Mouse (Mus musculus) fibroblast of lung, adult 2 months (primary cell): ENCODE data around the gene Mpdu1.
"Not testable (repeated sequence)": the region's sequence is repeated elsewhere in the genome, so short reads cannot be mapped to it uniquely, and the experiment has no call there.

Experiments used
- DNase-seq: peaks from one replicate; pipeline ENCODE4 v3.0.0-alpha.2; 2011; ENCODE audit warnings: low read depth

The Mpdu1 gene

DNA sequence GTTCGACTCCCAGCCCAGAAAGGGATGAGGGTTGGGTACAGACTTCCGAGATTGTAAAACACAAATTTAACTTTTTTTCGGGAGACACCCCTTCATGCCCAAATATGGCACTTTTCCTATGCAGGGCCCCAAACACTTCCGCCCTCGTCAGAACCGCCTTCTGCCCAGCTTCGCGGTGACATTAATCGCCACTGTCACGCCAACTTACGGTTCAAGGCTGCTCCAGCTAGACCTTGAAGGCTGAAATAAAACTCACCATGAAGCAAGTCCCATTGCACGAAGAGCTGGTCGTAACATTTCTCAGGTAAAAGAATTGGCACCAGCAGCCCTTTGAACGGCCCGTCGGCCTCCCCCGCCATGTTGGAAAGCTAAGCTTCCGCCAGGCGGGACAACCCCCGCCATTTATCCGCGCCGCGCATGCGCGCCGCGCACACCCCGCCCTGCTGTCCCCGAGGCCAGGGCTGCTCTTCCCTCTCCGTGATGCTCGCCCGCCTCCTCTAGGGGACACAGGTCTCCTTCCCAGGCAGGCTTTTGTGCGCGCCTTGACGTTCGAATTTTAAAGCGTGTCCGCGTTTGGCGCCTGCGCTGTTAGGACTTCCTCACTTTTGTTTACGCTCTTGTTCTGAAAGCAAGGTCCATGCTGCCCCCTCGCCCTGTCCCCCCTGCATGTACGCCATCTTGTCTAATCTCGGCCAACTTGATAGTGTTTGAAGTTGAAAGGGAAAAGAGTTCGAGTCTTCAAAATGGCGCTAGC, at the start of gene Mpdu1:
Mpdu1 (minus strand) TSS at position 430 of the 754 bp plus-strand sequence.
- DNase-seq: peak; percentile 87

DNA sequence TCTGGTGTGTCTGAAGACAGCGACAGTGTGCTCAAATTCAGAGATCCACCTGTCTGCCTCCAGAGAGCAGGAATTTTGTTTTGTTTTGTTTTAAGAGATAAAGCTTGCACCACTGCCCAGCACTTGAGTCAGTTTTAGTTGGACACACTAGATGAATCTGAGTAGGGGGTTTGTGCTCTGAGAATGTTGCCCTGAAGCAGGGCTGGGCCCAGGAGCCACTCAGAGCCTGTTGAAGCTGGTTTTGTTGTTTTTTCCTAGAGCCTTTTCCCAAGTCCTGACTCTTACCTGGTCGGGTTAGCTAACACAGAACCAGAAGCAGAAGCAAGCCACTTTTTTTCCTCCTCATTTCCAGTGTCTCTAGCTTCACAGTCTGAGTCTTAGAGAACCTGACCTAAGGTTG, 48.6 kb upstream of the Mpdu1 start:
- DNase-seq: no peak

DNA sequence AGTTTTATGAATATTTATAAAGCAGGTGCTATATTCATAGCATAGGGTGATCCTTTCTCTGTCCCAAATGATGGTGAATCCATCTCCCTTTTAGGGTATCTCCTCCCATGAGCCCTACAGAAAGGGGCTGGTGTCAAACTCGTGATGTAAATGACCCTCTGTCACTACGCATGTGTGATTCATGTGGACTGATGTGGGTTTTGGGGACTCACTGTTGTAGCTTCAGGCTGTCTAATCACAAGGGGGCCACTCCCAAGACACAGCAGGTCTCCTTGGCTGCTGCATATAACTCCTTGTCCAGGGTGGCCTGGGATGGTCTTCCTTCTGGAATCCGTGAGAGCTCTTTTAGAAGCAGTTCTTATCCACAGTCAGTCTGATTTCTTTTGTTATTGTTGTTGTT, 48.0 kb upstream of the Mpdu1 start:
- DNase-seq: no peak

DNA sequence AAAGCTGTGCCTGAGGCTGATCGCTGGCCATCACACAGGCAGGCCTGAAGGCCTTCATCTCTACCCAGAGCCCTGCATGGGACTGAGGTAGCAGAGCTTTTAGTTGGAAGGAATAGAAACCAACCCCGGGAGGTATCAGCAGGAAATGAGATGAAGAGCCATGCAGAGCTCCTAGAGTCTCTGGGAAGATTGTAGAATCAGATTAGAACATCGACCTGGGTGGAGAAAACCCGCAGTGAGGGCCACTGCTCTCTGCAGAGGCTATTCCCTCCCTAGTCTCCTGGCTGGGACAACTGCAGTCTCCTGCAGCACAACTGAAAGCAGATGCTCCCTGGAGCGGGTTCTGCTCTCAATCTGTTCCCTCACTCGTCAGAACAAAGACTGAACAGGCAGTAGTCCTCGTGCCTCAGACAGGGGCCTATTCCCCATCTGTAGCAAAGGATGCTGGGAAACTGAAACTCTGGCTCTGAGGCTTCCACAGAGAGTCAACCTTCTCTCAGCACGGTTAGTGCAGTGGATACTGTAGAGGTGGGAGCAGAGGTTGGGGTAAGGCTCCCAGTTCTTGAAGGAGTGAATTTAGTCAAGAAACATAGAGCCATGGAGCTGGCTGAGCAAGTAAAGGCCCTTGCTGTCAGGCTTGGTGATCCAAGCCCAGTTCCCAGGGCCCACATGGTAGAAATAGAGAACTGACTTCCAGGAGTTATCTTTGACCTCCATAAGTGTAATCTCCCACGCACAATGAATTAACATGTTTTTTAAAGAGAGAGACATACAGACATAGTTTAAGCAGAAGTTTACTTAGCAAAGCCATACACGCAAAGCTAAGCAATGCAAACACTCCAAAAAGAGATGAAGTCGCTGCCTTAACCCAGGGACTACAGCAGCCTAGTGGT, 47.4 kb upstream of the Mpdu1 start:
- DNase-seq: no peak

DNA sequence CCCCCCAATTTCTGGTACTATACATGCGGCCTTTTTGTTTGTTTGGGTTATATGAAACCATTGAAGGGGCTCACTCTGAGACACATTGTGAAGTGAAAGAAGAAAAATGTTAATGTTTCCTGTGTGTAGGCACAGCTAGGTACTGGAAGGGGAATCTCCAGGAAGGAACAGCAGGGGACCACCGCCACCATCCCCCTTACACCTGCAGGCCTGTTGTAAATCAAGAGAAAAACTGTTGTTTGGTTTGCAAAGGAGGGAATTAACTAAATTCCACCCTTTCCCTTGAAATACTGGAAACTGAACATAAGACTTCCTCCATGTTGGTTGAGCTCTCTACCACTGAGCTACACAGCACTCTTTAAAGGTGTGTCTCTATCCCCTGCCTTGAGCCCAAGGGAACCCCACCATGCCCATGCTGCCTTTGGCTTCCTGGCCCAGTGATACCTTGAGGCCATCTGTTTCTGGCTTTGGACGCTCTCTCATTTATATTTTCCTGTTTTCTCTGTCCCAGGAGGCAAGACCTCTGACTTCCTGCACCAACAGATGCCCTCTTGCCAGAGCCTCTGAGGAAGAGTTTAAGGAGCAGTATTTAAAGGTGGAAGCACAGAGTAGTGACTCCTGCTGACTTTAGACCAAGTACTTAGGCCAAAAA, 46.3 kb upstream of the Mpdu1 start:
- DNase-seq: no peak

DNA sequence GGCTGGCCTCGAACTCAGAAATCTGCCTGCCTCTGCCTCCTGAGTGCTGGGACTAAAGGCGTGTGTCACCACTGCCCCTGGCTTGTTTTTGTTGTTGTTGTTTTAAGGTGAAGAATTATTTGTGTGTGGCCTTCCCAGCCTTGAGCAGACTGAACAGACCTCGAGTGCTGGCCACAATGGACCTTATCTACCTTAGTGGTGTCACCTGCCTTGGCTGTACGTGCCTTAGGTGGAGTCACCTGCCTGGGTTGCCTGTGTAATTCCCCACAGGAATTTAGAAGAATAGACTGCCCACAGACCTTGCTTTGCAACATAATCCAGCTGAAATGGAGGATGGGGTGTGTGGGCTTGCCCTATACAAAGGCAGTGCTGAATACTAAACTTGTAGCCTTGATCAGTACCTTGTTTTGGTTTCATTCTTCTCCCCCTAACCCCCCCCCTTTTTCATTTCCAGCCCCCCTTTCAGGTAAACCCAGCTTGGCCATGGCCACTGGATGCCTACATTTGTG, 45.5 kb upstream of the Mpdu1 start:
- no peak for DNase-seq

DNA sequence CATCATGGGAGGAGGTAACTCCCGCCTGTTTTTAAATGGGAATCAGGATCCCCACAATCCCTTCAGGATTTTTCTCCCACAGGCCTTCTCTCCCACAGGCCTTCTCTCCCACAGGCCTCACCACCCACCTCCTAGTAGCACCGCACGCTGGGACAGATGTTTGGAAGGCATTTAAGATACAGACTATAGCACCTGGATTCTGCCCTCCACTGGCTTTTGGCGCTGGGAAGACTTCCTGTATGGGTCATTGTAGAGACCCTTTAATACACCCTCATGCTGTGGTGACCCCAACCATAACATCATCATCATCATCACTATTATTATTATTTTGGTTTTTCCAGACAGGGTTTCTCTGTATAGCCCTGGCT, 45.0 kb upstream of the Mpdu1 start:
- DNase-seq: no peak

DNA sequence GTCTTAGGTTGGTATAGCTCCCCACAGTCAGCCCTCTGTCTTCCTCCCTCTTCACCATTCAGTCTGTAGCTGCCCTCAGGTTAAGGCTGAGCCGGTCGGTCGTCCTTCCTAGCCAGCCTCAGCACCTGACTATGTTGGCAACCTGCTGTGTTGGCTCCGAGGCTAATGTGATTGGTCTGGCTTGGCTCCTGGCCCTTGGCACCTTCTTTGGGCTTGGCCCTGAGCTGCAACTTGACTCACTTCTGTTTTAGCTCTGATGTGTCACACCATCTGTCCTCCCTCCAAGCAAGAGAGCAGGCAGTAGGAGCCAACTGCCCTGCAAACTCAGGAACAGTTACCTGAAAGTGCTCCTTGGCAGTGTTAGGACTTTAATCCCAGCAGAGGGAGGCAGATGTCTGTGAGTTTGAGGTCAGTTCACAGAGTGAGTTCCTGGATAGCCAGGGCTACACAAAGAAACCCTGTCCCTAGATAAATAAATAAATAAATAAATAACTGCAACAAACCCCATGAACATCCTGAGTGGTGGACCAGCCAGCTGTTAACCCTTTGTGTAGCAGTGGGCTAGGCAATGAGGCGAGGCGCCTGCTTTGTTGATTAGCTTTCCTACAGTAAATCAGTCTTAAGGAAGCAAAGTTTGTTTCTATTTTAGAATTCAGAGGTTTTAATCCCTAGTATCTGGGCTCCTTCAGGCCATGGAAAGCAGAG, 44.5 kb upstream of the Mpdu1 start:
- peak; percentile 96 for DNase-seq

DNA sequence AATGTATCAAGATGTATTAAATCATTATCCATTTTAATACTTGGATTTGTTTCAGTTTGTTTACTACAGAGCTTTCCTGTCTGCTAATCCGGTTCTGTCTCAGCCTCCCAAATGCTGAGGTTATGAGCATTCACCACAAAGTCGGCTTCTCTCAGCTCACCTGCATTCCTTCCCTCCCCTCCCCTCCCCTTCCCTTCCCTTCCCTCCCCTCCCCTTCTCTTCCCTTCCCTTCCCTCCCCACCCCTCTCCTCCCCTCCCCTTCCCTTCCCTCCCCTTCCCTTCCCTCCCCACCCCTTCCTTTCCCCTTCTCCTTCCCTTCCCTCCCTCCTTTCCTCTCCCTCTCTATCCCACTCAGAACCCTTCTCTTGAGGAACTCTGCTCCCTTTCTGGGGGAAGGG, 42.2 kb upstream of the Mpdu1 start:
- DNase-seq: no peak

DNA sequence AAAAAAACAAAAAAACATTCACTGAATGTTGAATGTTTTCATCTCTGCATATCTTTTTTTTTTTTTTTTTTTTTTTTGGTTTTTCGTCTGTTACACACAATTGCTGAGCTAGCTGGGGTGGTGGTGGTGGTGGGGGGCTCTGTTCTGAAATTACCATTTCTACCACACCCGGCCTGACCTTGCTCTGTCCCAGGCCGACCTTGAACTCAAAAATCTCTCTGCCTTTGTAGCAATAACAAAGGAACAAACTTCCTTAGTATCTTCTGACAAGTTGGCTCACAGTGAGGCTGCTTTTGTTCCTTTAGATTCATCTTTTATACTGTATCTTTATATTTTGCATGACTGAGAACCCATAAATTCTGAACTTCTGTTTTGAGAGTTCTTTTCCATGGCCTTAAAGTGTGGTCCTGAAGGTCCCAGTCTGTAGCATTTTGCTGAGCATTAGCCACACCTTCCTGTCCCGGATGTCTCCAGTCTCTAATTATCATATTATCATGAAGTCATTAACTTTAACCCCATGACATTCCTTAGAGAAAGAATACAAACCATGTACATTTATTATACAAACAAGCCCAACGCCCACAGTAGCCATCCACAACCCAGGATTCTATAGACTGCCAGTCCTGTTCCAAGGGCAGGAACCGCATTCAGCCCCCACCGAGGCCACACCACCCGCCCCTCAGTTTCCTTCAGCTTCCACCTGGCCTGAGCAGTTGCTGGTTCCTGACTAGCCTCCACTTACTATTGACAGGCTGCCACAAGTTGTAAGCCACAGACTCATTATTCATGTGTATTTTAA, 41.6 kb upstream of the Mpdu1 start:
- no peak for DNase-seq

DNA sequence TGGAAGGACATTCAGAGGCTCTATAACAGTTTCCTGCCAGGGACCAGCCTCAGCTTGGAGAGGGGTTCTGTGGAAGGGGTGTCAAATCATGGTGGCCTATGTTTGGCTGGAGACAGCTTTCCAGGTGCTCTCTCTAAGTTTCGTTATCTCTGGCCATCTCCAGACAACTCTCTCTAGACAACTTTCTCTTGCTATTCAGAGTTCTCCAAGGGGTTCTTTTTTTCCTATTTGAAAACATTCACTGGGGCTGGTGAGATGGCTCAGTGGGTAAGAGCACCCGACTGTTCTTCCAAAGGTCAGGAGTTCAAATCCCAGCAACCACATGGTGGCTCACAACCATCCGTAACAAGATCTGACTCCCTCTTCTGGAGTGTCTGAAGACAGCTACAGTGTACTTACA, 40.9 kb upstream of the Mpdu1 start:
- DNase-seq: not testable (repeated sequence)

DNA sequence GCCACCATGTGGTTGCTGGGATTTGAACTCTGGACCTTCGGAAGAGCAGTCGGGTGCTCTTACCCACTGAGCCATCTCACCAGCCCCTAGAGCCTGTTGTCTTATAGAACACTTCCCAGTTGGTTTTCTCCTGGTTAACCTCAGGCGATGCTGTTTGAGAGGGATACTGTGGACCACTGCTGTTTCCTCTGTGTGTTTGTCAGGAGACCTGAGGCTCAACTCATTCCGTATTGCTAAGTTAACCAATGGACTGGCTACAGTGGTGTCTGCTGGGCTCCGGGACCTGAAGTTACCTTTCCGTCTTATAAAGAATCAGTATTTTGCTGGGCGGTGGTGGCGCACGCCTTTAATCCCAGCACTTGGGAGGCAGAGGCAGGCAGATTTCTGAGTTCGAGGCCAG, 40.4 kb upstream of the Mpdu1 start:
- not testable (repeated sequence) for DNase-seq

DNA sequence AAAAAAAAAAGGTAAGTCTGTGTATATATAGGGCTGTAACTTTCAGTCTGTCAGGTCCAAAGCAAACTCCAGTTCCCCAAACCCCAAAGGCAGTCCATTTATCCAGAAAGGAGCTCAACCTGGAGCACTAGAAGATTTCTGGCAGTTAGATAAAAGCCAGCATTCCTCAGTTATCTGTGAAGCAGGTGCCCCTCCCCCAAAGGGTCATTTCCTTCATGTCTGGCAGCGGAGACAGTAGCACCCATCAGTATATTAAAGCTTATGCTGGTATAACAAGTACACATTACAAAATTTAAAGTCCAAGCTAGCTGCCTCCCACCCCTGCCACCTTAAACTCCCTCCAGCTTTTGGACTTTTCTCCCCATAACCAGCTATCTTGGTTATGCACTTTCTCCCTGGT, 37.2 kb upstream of the Mpdu1 start:
- DNase-seq: no peak

DNA sequence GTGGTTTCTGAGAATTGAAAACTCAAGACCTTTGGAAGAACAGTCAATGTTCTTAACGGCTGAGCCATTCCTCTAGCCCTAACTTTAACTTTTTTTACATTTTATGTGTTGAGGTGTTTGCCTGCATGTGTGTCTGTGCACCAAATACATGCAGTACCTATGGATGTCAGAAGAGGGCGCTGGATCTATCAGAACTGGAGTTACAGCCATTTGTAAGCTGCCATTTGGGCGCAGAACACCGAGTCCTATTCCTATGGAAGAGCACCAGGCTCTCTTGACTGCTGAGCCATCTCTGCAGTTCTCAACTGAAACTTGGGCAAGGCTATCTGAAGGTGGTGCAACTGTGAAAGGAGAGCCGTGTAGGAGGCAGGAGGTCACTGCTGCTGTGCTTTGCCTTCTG, 36.1 kb upstream of the Mpdu1 start:
- DNase-seq: no peak

DNA sequence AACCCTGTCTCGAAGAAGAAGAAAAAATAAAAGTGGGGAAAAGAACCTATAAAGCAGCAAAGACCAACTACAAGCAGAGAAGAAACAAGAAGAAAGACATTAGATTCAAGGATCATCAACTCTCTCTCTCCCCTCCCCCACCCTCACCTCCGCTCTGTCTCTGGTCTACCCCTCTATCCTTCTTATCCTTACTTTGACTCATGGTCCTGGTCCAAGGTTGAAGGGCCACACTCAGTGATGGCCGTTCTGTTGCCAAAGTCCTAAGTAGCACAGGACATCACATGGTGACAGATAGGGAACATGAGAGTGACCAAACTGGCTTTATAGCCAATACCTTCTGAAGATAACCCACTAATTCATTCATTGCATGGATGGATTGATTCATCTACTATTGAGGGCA, 35.0 kb upstream of the Mpdu1 start:
- DNase-seq: no peak

DNA sequence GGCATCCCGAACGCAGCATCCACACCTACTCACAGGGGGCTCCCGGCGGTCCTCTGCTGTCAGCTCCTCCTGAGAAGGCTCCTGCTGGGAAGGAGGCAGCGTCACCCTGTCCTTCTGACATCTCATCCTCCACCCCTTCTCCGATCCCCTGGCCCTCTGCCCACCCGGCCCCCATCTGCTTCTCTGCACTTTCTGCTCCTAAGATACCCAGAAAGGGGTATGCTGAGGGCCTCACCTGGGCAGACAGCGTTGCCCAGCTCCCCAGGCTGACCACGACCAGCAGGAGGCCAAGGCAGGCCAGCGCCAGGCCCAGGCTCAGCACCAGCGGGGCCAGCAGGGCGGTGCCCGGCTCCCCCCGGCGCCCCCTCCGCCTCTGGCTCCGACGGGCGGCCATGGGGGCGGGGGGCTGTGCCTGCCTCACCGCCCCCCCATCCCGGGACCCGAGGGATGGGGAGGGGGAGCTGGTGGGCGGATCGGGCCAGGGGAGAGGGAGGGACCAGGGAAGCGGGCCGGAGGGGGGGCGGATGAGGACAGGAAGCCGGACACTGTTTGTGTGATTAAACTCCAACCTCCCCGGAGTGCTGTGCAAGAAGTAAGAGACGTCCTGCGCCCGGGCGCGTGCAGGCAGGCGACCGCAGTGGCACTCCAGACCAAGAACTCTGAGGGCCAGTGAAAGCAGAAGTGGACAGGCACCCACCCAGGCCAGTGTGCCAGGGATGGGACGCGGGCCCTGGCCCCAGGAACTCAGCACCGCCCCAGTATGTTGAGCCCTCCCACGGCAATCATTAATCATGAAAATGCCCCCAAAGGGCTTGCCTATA, 33.1 kb upstream of the Mpdu1 start, which contains the start of the genes Tnfsf12 and Tnfsfm13:
Tnfsf12 (minus strand) TSS at position 489 of the 821 bp plus-strand sequence.
Tnfsfm13 (minus strand) TSS at position 738 of the 821 bp plus-strand sequence.
- no peak for DNase-seq

DNA sequence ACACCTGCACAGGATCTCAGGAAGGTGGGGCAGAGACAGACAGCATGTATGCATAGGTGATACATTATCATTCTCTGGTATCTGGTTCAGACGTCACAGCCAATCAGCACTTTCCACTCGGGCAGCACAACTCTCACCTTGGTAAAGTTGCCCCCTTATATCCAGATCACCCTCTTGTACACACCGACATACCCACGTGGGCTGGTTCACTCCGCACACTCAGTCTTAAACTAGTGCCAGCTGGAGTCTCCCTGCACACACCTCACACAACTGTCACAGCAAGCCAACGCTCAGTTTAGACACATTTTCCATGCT, 32.6 kb upstream of the Mpdu1 start:
- no peak for DNase-seq

DNA sequence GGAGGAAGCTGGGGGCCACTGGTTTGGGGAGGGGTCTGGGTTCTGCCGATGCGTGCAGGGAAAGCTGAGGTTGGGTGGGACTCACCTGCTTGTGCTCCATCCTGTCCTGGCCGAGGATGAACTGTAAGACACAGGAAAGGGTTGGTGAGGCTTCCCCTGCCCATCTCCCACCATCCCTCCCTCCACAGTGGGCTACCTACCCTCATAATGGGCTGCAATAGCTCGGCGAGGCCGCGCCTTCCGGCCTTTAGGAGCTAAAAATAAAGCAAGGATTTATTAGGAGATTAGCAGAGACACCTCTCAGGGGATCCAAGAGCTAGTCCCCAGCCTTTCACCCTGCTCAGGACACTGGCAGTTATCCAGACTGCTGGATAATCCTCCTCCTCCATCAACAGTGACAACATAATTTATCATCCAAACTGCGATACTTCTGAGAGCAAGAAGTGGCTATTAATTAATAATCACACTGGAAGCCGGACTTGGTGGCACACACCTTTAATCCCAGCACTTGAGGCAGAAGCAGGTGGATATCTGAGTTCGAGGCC, 31.1 kb upstream of the Mpdu1 start:
- no peak for DNase-seq

DNA sequence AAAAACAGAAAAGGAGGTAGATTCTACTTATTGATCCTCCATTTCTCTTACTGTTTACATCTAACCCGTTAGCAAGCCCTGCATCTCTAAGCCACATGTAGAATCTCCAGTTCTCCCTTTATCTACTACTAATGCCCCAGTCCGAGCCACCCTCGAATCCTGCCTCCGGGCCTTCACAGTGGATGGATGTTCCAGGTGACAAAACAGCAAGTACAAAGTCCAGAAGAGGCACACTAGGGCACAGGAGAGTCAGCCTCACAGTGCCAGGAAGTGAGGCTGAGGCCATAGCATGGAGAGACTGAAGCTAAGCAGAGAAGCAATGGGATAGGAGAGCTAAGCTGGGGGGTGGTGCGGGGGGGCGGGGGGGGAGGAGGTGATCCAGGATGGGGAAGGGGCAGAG, 30.4 kb upstream of the Mpdu1 start:
- DNase-seq: no peak

DNA sequence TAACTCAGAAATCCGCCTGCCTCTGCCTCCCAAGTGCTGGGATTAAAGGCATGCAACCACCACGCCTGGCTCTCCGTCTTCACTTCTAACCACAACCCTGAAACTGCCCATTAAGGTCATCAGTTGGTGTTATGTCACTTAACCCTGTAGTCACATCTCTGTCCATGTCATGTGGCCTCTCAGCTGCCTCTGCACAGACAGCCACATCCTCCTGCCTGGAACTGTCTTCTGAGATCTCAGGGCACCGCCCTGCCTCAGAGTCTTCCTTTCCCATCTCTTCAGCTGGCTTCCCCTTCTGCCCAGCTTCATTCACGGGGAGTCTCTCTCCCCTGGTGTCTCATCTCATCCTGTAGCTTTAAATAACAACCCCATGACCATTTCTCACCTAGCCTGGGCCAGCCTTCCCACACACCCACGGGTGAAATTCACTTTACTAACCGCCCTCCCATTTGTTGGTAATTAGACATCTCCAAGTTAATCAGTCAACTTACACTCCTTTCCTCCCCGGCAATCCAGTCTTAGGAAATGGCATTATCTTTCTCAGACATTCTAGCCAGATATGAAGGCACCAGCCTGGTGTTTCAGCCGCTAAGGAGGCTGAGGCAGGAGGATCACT, 29.9 kb upstream of the Mpdu1 start:
- DNase-seq: no peak
